Mouse (Mus musculus) heart, adult 11 months (tissue): ENCODE measurements at regions not wholly inside any gene's neighbourhood (a gene's known extent, or its start where the extent isn't known, plus 50 kb on each side); places are given as distances from the start of the nearest gene placed in this dataset.

Source experiments
- DNase-seq: peaks from one replicate; pipeline ENCODE4 v3.0.0; 2022

DNA sequence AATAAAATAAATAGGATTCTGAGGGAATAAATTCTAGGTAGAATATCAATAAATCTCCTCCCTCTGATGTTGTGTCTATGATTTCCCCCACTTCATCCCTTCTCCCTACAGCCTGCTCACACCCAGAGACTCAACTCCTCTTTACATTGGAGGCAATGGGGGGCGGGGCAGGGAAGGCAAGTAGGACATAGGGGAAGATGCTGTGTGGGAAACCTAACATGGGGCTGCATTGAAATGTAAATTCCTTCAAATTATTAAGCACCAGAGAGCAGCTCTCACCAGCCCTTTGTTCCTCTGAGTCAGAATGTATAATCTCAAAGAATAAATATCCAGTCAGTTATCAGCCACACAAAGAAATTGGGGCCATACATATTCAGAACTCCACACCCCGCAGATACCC is 91.6 kb downstream of the Nuf2 start:
- DNase-seq: peak; percentile 64

DNA sequence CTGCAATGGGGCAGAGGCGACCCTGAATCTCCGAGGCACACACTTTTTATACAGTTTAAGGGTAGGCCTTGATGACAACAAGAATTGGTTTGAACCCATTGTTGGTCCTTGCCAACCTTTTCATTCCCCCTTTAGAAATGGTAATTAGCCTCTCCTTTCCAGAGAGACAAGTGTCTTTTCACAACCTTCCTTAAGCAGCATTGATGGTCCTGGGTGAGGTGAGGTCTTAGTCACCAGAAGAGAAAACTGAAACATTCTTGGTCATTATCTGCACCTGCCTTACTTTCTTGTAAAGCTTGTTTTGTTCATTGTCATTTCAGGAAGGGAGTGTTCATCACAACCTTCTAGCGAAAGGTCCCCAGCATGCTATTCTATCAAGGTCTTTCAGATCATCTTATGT is 93.3 kb downstream of the Nuf2 start:
- peak; percentile 28 for DNase-seq

DNA sequence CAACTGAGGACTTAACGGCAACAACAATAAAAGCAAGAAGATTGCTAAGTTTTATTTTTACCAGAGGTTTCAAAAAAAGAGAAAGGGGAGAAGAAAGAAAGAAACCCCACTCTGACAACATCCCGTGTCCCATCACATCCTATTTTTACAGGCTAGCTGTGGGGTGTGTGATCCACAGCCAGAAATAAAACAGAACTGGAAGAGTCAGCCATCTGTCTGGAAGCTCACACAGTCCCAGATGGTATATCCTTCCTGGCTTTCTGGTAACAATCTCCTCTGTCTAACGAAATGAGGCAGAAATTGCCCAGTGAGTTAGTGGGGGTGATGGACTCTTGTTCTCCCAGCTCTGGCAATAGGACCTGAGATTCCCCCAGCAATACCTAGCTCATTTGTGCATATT is 108.9 kb downstream of the Nuf2 start:
- DNase-seq: peak; percentile 10

DNA sequence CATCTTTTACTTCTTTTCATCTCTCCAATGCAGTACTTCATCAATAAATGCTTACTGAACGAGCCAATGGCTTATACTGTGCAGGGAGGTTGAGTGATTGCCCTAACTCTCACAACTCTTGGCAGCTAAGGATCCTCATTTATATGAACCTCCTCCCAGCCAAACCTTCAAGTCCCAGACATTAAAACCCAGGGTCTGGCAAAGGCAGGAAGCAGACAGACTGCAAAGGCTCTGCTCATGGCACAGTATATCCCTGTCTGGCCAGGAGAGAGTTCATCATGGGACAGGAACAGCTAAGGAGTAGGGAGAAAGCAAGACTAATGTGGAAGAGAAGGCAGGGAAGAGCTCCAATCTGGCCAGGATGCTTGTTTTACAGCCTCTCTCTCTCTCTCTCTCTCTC is 109.6 kb downstream of the Nuf2 start:
- DNase-seq: peak; percentile 41

DNA sequence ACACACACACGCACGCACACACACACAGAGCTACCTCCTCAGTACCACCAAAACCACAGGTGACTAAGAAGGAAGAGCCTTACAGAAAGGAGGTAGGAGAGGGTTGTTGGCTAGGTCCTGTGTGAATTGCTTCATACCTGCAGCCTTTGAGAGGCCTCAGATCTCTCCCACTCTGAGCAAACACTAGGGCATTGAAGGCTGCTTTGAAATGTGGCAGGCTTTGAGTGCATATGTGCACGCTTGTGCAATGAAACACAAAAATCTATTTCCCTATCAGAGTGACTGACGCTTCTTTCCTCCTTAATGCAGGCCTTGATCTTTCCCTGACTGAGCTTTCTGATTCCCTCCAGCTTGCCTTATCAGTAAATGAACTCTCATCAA is 112.6 kb downstream of the Nuf2 start:
- DNase-seq: peak; percentile 1

DNA sequence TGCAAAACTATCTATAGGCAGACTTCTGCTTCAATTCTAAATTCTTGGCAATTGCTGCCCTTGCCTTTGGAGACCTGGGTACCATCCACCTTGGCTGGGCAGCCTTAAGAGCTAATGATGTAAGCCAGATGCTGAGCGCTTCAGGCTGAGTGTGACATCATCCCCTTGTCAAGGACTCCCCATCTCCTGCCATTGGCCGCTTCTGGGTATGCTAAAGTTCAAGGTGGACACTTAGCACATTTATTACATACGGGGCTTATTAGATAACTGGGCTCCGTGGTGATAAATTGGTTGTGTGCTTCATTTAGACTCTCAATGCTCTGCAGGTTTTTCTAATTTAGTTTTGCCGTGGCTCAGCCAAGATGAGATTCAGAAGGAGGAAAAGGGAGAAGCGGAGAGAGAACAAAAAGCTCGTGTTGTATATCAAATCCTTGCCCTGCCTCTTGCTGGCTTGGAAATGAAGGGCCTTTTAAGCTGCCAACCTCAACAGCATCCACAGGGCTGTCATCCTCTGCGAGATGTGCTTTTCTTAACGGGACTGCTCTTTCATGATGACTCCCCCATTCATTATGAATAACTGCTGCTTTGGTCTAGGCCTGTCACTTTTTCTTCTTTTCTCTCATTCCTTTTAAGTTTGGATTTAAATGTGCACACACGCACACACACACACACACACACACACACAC is 113.1 kb downstream of the Nuf2 start:
- DNase-seq: peak; percentile 67

DNA sequence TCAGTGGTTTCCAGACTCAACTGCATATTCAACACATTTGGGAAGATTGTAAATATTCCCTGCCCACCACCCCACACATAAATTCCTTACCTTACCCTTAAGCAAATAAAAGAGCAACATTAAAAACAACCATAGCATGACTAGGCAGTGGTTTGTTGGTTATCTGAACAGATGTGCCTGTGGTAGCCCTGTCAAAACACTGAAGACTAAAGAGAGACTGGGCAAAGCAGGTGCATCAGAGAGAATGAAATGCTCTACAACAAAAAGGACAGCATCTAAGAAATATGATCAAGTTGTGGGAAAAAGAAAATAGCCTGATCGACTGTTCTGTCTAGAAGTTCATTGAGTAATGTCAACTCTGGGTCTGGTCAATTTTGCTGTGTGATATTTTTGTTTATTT is 114.6 kb downstream of the Nuf2 start:
- DNase-seq: no peak

DNA sequence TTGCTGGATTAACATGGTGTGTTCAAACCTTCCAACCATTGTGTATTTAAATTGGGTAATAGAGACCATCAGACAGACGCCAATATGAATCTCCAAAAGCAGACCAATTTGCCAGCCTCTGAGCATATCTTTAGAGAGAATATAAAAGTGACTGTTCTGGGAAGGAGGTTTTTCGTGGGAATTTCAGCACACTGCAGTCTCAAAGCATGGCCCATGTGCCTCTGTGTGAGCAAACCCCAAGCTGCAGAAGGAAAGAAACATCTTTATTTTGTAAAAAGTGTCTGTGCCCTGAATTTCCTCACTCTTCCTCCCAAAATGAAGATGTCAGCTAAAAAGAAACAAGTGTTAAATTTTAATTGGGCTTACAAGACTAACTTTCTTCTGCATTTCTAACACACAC is 123.1 kb downstream of the Nuf2 start:
- DNase-seq: peak; percentile 41

DNA sequence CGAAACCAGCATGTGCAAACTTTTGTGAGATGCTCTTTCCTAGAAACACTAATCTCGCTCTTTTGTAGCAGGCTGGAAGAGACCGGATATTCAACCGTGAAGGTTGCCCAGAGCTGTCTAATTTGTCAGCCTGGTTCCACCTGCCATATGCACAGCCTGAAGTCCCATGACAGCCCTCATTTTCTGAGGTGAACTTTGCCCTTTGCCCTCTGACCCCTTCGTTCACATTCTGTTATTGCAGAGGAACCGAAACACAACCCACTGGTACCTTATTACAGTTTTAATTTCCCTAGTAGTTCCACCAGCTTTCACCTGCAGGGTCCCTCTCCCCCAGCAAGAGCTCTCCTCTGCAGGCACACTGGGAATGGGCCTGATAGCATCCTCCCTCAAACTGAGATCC is 130.4 kb downstream of the Nuf2 start:
- DNase-seq: peak; percentile 76

DNA sequence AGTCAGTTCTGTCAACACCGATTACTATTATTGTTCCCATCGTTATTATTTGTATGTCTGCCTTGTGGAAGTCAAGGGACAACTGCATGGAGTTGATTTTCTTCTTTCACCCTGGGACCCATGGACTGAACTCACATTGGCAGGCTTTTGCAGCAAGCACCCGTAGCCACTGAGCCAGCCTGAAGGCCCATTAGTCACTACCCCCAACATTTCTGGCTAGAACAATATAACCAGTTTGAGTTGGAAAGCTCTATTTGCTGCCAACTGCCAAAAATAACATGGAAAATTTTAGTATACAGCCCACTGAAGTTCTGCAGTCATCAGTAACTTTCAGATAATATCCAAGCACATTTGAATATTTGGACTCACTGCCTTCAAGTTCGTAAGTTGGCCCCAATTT is 133.9 kb downstream of the Nuf2 start:
- DNase-seq: peak; percentile 88

DNA sequence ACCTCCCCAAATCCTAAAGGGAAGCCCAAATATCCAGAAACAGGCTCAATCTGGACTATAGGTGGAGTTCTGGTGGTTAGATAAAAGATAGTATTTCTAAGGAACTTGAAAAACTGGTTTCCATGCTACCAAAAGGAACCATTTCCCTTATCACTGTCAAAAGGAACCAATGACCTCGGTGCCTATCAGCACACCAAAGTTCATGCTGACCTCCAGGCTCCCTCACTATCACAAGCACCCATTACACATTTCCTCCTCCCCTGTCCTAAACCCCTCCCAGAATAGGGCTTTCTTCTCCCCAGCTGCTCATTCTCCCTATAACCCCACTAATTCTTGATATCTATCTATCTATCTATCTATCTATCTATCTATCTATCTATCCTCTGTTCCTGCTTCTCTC is 144.2 kb downstream of the Nuf2 start:
- no peak for DNase-seq

DNA sequence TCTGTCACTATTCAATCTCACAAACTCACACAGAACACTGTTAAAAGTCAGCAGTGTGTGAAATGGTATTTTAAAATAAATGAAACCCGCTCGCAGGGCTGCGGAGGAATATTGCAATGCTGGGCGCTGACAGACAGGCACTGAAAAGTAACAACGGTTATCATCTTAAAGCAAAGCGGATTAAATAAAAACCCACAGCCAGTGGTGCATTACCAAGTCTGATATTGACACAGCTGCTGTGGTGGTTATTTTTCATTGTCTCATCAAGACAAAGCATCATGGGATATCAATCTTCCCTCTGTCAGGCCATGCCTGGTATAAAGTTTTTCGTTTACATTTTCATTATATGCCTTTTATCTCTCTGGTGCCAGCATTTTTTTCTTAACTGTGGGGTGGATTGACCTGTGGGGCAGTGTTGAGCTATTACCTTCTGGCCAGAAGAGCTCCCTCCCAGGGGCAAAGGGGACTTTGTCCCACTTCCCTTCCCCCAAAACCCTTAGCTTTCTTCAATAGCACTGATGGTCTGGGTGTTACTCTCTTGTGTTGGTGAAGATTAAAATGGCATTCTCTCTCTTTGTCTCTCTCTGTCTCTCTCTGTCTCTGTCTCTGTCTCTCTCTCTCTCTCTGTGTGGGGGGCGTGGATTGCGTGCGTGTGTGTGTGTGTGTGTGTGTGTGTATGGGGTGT is 145.4 kb downstream of the Nuf2 start:
- no peak for DNase-seq

DNA sequence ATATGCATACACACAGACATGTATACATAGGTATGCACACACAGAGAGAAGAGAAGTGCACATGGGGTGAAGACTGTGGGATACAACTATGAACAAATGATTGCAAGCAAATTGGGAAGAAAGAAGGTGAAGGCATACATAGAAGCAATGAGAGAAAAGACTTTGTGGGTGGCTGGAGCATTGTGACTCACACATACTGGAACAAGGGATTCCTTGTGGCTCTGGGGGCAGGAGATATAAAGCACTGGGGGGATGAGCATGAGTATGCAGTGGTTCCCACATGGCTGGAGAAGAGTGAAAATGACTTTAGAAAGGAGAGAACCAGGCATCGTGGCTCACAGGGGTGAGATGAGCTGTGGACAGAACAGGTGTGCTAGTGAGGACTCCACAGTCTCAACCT is 156.6 kb downstream of the Nuf2 start:
- DNase-seq: no peak

DNA sequence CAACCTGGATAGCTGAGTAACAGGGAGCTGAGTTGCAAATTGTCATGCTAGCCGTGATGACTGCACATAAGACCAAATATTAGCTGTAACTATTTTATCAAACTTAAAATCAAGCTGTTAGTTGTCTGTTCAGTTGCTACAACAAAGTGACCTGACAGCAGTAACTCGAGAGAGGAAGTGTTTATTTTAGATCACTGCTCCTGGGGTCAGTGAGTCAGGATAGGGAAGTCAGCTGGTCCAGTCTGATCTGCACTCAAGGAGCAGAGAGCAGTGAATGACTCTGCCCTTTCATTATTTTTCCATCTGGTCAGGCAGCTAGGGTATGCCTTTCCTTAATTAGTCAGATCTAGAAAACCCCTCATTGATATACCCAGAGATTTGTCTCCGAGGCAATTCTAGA is 162.5 kb downstream of the Nuf2 start:
- peak; percentile 92 for DNase-seq

DNA sequence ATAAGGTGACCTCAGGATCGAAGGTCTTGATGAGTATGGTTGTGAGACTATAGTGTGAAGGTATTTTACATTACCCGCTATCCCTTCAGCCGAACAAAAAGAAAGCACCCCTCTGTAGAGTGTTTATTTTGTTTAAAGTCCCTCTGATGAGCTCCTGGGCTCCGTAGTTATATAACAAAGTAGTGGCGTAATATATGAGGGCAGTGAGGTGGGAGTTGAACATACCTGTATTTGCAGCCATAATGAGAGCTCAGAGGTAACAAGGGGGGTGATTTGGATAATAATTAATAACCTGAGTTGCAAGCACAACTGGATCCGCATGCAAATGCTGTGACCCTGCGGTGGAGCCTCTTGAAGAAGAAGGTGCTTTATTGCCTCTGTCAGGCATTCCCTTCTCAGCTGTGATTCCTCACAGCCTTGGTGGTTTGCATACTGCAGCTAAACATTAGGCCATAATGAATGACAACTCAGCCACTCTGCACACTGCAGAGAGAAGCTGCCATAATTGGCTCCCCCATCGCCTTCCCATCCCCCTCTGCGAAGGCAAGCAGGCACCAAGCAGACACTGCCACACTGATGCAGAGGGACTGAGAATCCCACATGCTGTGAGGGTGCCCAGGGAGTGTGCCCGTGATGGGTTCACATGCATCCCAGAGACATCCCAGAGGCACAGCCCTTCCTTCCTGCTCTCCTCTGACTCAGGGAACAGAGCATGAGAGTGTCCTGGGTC is 163.3 kb downstream of the Nuf2 start:
- peak; percentile 76 for DNase-seq

DNA sequence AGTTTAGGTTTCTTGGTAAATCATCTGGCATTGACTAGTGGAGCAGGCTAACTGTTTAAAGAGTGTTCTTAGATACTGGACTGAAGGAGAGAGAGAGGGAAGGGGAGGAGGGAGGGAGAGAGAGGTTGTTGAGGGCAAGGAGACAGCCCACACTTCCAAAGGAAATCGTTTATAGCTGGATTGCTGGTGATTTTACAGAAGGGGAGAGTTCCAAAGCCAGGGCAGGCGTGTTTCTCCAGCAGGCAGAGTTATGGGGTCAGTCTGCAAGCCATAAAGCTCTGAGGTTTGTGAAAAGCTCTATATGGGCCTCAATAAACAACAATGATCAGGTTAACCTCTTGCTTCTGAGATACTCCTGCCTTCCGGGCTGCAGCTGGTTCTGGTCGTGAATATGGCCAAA is 163.9 kb downstream of the Nuf2 start:
- no peak for DNase-seq

DNA sequence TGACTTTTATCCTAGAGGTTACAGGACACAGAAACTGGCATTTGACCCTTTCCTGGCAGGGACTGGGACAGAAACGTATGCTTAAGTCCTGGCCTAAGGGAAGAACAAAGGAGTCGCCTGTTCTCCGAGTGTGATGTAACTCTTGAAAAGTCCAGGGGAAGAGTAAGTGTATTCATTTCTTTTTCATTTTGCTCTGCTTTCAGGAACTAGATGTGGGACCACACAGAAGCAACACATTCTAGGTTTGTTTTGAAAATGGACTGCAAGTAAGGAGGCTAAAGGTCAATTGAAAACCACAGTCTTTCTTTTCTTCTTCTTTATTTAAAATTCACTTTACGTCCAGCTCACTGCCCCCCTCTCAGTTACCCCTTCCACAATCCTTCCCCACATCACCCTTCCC is 168.7 kb downstream of the Nuf2 start:
- DNase-seq: no peak

DNA sequence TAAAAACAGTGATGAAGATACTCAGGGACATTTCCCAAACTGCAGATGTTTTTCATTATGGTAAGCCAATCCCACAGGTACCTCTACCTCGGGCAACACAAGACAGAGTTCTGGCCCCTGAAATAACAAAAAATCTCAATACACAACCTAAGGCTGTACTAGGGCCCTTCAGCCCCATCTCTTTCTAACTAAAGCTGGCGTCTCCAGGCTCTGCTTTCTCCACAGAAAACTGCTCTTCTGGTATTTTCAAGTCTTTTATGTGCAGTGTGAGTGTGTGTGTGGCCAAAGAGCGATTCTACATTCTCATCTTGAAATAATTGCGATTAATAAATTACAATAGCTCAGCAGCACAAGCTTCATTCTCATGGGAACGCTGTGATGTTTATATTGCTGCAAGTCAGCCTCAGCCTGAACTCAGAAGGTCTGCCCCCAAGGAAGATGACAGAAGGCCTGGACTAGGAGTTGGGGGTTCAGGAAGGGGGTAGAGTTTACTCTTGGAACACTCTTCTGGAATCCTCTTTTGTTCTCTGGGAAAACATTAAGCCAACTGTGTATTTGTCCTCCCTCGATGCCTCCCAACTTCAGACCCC is 173.5 kb downstream of the Nuf2 start:
- DNase-seq: no peak

DNA sequence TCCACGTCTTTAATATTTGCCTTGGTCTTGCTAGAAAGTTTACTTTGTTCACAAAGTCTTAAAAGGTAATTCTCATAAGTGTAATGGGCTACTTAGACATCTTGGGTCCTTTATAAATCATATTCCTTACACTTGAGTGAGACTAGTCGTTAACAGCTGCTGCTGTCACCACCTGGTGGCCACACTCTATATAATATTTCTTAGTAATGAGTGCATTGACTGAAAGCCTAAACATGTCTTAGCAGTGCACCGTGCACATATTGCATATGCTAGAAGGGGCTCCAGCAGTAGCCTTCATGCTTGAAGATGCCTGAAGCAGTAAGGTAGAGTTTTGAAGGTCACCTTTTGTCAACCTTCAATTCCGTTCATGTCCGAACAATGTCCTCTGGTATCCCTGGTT is 177.2 kb downstream of the Nuf2 start:
- peak; percentile 22 for DNase-seq

DNA sequence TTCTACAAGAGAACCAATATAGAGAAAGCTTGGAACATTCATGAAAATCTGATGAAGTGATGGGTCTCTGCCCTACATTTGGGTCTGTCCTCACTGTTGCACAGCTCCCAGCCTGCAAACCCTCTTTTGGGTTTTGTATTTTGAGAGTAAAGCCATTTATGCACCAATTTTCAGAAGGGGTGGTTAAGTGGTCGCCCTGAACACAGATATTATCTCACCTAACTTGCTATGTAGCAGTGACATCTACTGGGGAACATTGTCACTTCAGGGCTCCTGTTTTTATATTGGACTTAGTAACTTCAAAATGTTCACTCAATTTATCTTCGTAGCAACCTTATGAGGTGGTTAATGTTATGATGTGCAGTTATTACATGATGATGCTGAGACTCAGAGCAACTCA is 183.6 kb downstream of the Nuf2 start:
- DNase-seq: no peak

DNA sequence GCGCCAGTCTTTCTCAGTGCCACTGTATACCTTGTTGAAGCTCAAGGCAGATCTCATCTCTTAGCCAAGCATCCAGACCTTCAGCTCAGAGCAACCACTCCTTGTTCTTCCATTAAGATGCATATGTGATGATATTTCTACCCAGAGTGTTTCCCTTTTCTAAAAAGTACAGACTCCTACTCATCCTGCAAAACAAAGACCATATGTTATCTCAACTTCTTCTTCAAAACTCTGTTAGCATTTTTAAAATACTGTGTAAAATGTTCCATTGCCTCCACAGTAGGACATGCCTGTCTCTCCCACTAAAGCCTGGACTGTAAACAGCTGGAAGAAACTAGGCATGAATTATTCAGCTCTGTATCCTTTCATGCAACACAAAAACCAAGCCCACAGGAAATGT is 184.4 kb downstream of the Nuf2 start:
- DNase-seq: no peak

DNA sequence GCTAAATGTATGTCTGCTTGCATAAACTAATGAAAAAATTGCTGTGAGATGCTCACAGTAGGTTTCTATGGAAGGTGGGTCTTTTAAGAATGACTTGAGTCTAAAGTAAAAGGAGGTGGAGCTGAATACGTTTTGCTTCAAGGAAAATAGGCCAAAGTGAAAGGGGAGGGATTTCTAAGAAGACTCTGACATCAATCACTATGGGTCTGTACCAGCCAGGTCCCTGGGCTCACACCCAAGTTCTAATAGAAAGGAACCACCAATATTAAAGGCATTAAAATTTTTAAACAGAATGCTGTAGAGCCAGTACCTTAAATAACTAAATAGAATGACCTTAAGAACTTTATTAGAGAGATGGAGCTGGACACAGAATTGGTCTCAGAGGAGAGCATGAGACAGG is 190.1 kb downstream of the Nuf2 start:
- no peak for DNase-seq

DNA sequence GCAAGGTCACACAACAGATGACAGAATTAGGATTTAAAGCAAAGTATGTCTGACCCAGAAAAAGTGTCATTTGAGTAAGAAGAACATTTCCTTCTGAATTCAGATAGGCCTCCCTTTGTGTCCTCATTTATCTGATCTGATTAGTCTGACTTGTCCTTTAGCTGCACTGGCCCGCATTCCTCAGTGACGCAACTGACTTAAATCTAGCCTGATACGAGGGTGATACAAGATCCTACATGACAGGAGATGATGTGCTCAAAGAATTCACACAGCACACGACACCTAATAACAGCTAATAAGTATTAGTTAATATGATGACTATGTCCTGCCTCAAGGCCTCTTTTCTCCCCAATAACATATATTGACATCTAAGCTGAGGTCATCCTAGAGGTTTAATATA is 192.8 kb downstream of the Nuf2 start:
- no peak for DNase-seq

DNA sequence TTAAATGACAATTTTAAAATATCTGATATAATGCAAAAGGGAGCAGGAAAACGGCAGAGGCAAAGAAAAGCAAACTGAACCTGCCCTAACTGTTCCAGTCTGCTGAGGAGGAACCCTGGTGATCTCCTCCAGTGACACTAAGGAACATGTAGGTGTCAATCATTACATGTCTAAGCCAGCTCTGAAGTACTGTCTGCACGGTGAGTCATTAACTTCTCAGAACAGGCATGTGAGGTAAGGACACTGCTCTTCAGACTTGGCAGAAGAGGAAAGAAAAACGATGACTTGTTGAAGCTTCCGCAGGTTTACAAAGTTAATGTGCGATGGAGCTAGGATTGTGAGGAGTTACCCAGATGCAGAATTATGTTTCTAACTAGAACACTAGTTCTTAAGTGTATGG is 199.1 kb downstream of the Nuf2 start:
- DNase-seq: no peak
